In genomic region chr5:138222111-138222510, GRCm38 (mm10) we compare ENCODE assay signal across 9 mouse cellular contexts. TPM values are rescaled to one million over a fixed set of nuclear protein-coding genes. Genes with fewer than 3 reads are reported as not detected.
DNase-seq lines count a peak whose midpoint lies in the region; TF ChIP-seq lines count a peak whose summit lies in the region.
"Had no signal": no experiment of that assay in that cellular context is flagged by ENCODE, and none has a peak within 500 bp of the region (broad histone marks: within the 10 kb centered on the region; RNA-seq: fewer than 3 reads in every experiment).

No protein-coding gene starts in this region.

- TF ChIP-seq POLR2A in heart, adult 2 months (IDR thresholded peaks at IDR 0.05; ENCODE audit: insufficient read depth, low read depth, low read length), result no peak

- no peak overlapping the region for H3K4me3 ChIP-seq in heart, adult 2 months
- H3K4me3 ChIP-seq: liver, embryonic 15.5 days had no signal

- DNase-seq in CD4-positive helper T cell, adult 2 months (ENCODE audit: low read depth, low spot score), result peak; percentile 64
- DNase-seq in T-cell, adult 2 months (ENCODE audit: low spot score), result peak; percentile 63
- peak; percentile 61 to 80 for DNase-seq in cerebellum, postnatal 4 days (ENCODE audit: low spot score in 2 of 2)
- peak; percentile 80 to 86 for DNase-seq in heart, adult 2 months
- DNase-seq in kidney, postnatal 4 days, result peak; percentile 97 to 98
- DNase-seq in lung, adult 18-20 months, result peak; percentile 75 to 78
- DNase-seq in right cerebral cortex, postnatal 10 days (ENCODE audit: low spot score in 2 of 2), result peak; percentile 73 to 89
- DNase-seq in urinary bladder, postnatal 14 days (ENCODE audit: low spot score), result peak; percentile 93

- H3K27ac ChIP-seq in heart, adult 2 months, result no peak overlapping the region
- H3K27ac ChIP-seq: liver, embryonic 15.5 days had no signal

- H3K4me1 ChIP-seq in heart, adult 2 months (ENCODE audit: control insufficient read depth, insufficient read depth, low read length), result no peaks in the 10 kb centered on the region
- H3K4me1 ChIP-seq: liver, embryonic 15.5 days had no signal

- TF ChIP-seq CTCF in heart, adult 2 months (IDR thresholded peaks at IDR 0.05), result no peak; the same call in none of the 2 replicates

- no peaks in the 10 kb centered on the region for H3K27me3 ChIP-seq in heart, adult 2 months (ENCODE audit: control insufficient read depth, insufficient read depth, low read length)
- H3K27me3 ChIP-seq: liver, embryonic 15.5 days had no signal

- H3K79me2 ChIP-seq in heart, adult 2 months (replicated peaks; ENCODE audit: control insufficient read depth, insufficient read depth, low read length), result no peaks in the 10 kb centered on the region

- no peak overlapping the region for H3K9ac ChIP-seq in heart, adult 2 months (ENCODE audit: low read depth, low read length)
- H3K9ac ChIP-seq: liver, embryonic 15.5 days had no signal

- H3K36me3 ChIP-seq in heart, adult 2 months (ENCODE audit: control insufficient read depth, insufficient read depth, low read length), result no peaks in the 10 kb centered on the region
- H3K36me3 ChIP-seq: liver, embryonic 15.5 days had no signal

- TF ChIP-seq EP300 in heart, adult 2 months (IDR thresholded peaks at IDR 0.05; ENCODE audit: insufficient read depth, low read depth, low read length), result no peak

- WGBS in heart, adult 2 months, result 23% methylated on average over 4 of the region's 4 CpGs

- intact Hi-C loops in heart, adult 2 months (cut with DNase I), result loop anchor here (5.0 kb wide), 1 partner anchor 250 kb away; no protein-coding TSS in a partner anchor

RNA-seq across cellular contexts. Expression of gene Nxpe5, which starts 3.6 kb away (rescaled TPM):
- 1 to 10 TPM in 1 of 2 experiments, under 1 TPM in 1; 0.98 to 1.2 TPM for total RNA-seq in heart, adult 2 months (2021)
- 0.10 and 0.26 TPM in 2 replicates for polyA plus RNA-seq in heart, adult 2 months (2012; rRNA removed)

RNA-seq across cellular contexts. Expression of gene Mblac1, which starts 28.0 kb away (rescaled TPM):
- total RNA-seq in heart, adult 2 months (2021), result 1 to 10 TPM; 2.3 to 3.5 TPM
- 1.6 and 1.7 TPM in 2 replicates for polyA plus RNA-seq in heart, adult 2 months (2012; rRNA removed)

RNA-seq across cellular contexts. Expression of gene Lamtor4, which starts 33.2 kb away (rescaled TPM):
- total RNA-seq in heart, adult 2 months (2021), result 10 to 100 TPM; 45.5 to 54.3 TPM
- polyA plus RNA-seq in heart, adult 2 months (2012; rRNA removed), result 151 and 163 TPM in 2 replicates

RNA-seq across cellular contexts. Expression of gene Cnpy4, which starts 34.8 kb away (rescaled TPM):
- 1 to 10 TPM; 5.9 to 7.2 TPM for total RNA-seq in heart, adult 2 months (2021)
- polyA plus RNA-seq in heart, adult 2 months (2012; rRNA removed), result 2.2 and 4.1 TPM in 2 replicates

RNA-seq across cellular contexts. Expression of gene Taf6, which starts 34.9 kb away (rescaled TPM):
- total RNA-seq in heart, adult 2 months (2021), result 10 to 100 TPM; 32.1 to 36.5 TPM
- 56.7 and 67.5 TPM in 2 replicates for polyA plus RNA-seq in heart, adult 2 months (2012; rRNA removed)
